9 mouse cellular contexts compared by ENCODE assay signal in the genomic region with DNA sequence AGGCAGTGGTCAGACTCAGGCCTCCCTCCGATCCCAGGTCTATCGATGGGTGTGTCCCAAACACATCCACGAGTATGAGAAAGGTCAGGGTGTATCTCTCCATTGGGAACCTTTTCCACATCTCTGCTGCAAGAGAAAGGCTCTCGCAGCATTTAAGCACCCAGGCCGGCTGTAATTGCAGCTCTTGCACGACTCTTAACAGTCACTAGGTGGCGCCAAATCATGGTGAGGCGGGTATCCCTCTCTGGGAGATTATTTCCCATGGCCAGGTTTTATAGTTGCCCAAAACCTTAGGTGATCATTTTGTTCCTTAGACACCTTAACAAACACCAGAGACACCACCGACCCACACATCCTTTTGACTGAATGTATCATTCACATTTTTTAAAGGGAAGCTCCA. TPM values are rescaled to one million over a fixed set of nuclear protein-coding genes. Genes with fewer than 3 reads are reported as not detected.
DNase-seq lines count a peak whose midpoint lies in the region; ATAC-seq and TF ChIP-seq lines count a peak whose summit lies in the region.
"Had no signal": no experiment of that assay in that cellular context is flagged by ENCODE, and none has a peak within 500 bp of the region (broad histone marks: within the 10 kb centered on the region; RNA-seq: fewer than 3 reads in every experiment).

No protein-coding gene starts in this region.

- no peaks in the 10 kb centered on the region for H3K36me3 ChIP-seq in heart, embryonic 10.5 days
- no peaks in the 10 kb centered on the region for H3K36me3 ChIP-seq in embryonic facial prominence, embryonic 14.5 days (ENCODE audit: control insufficient read depth, insufficient read depth, low read length)

- WGBS in heart, embryonic 10.5 days, result 9% methylated on average over 9 of the region's 9 CpGs
- WGBS in embryonic facial prominence, embryonic 14.5 days, result 14% methylated on average over 9 of the region's 9 CpGs

- ATAC-seq in embryonic facial prominence, embryonic 14.5 days (ENCODE audit: low read depth), result no peak

- H3K9ac ChIP-seq in embryonic facial prominence, embryonic 14.5 days (ENCODE audit: low read depth, low read length), result no peak overlapping the region

- TF ChIP-seq POLR2A in bone marrow macrophage, adult 2 months (IDR thresholded peaks at IDR 0.05; ENCODE audit: borderline replicate concordance, low read depth, low read length), result no peak

- no peaks in the 10 kb centered on the region for H3K9me3 ChIP-seq in heart, embryonic 10.5 days
- no peaks in the 10 kb centered on the region for H3K9me3 ChIP-seq in embryonic facial prominence, embryonic 14.5 days (ENCODE audit: control insufficient read depth, low read length)

- no peak overlapping the region for H3K4me3 ChIP-seq in heart, embryonic 10.5 days
- no peak overlapping the region for H3K4me3 ChIP-seq in bone marrow macrophage, adult 2 months (ENCODE audit: insufficient read depth, low read length)
- H3K4me3 ChIP-seq in embryonic facial prominence, embryonic 14.5 days (ENCODE audit: low read depth, low read length), result no peak overlapping the region

- peak; percentile 40; the same call in 1 of the 2 replicates for TF ChIP-seq CTCF in bone marrow macrophage, adult 2 months (IDR thresholded peaks at IDR 0.05; ENCODE audit: low read depth, low read length)

- DNase-seq in heart, adult 8-10 months (ENCODE audit: low spot score), result peak; percentile 21
- no peak for DNase-seq in heart, embryonic 10.5 days (ENCODE audit: low spot score)
- DNase-seq in A20 (ENCODE audit: low read depth, low spot score), result peak; percentile 36
- DNase-seq in embryonic facial prominence, embryonic 14.5 days (ENCODE audit: low spot score), result peak; percentile 61
- peak; percentile 26 to 65 for DNase-seq in kidney, postnatal 36 days
- peak; percentile 57 for DNase-seq in mesoderm, embryonic 11.5 days (ENCODE audit: low read depth, low spot score)
- no peak for DNase-seq in spleen, adult 18-20 months

- peaks cover 15% of the 10 kb centered on the region for H3K27me3 ChIP-seq in heart, embryonic 10.5 days (ENCODE audit: insufficient read depth, poor library complexity, severe bottlenecking)
- no peaks in the 10 kb centered on the region for H3K27me3 ChIP-seq in embryonic facial prominence, embryonic 14.5 days (replicated peaks; ENCODE audit: control insufficient read depth, insufficient read depth, low read length)

- no peak overlapping the region for H3K4me2 ChIP-seq in embryonic facial prominence, embryonic 14.5 days (ENCODE audit: low read depth, low read length)

- H3K27ac ChIP-seq in heart, embryonic 10.5 days, result no peak overlapping the region
- H3K27ac ChIP-seq in bone marrow macrophage, adult 2 months (ENCODE audit: insufficient read depth, low read depth, low read length), result no peak overlapping the region
- no peak overlapping the region for H3K27ac ChIP-seq in embryonic facial prominence, embryonic 14.5 days (replicated peaks; ENCODE audit: low read depth, low read length)

- peaks cover 11% of the 10 kb centered on the region for H3K4me1 ChIP-seq in heart, embryonic 10.5 days
- H3K4me1 ChIP-seq in bone marrow macrophage, adult 2 months (ENCODE audit: control insufficient read depth, insufficient read depth, low read length), result no peaks in the 10 kb centered on the region
- H3K4me1 ChIP-seq in embryonic facial prominence, embryonic 14.5 days (ENCODE audit: control insufficient read depth, insufficient read depth, low read length), result no peaks in the 10 kb centered on the region

RNA-seq across cellular contexts. Expression of gene Rbp3, which starts 5.5 kb away (rescaled TPM):
- total RNA-seq in heart, adult 8-10 months (2022), result not detected
- polyA plus RNA-seq in heart, embryonic 10.5 days (2016; fragmentation: Nextera tagmentation; extraction: Ambion mirVana), result 0.05 and 0.36 TPM in 2 replicates
- polyA plus RNA-seq in bone marrow macrophage, adult 2 months (2012; ENCODE audit: insufficient read depth, insufficient read length, missing spikeins), result not detected in 2 replicates
- not detected in 2 replicates for polyA plus RNA-seq in embryonic facial prominence, embryonic 14.5 days (2014; fragmentation: Nextera tagmentation; extraction: Ambion mirVana)

RNA-seq across cellular contexts. Expression of gene Gdf2, which starts 18.5 kb away (rescaled TPM):
- under 1 TPM; 0.11 to 0.24 (median 0.20) TPM for total RNA-seq in heart, adult 8-10 months (2022)
- 0.69 and 4.3 TPM in 2 replicates for polyA plus RNA-seq in heart, embryonic 10.5 days (2016; fragmentation: Nextera tagmentation; extraction: Ambion mirVana)
- not detected in 2 replicates for polyA plus RNA-seq in bone marrow macrophage, adult 2 months (2012; ENCODE audit: insufficient read depth, insufficient read length, missing spikeins)
- polyA plus RNA-seq in embryonic facial prominence, embryonic 14.5 days (2014; fragmentation: Nextera tagmentation; extraction: Ambion mirVana), result not detected in 2 replicates
- total RNA-seq: left cerebral cortex, postnatal 36 days had no signal

RNA-seq across cellular contexts. Expression of gene Zfp488, which starts 19.2 kb away (rescaled TPM):
- not detected for total RNA-seq in heart, adult 8-10 months (2022)
- 0.03 and 0.12 TPM in 2 replicates for polyA plus RNA-seq in heart, embryonic 10.5 days (2016; fragmentation: Nextera tagmentation; extraction: Ambion mirVana)
- not detected in 2 replicates for polyA plus RNA-seq in bone marrow macrophage, adult 2 months (2012; ENCODE audit: insufficient read depth, insufficient read length, missing spikeins)
- polyA plus RNA-seq in embryonic facial prominence, embryonic 14.5 days (2014; fragmentation: Nextera tagmentation; extraction: Ambion mirVana), result 0.13 and 0.14 TPM in 2 replicates

RNA-seq across cellular contexts. Expression of gene Gdf10, which starts 36.0 kb away (rescaled TPM):
- total RNA-seq in heart, adult 8-10 months (2022), result 1 to 10 TPM in 1 of 4 experiments, under 1 TPM in 3; 0.52 to 1.5 (median 0.78) TPM
- polyA plus RNA-seq in heart, embryonic 10.5 days (2016; fragmentation: Nextera tagmentation; extraction: Ambion mirVana), result 0.32 and 2.8 TPM in 2 replicates
- polyA plus RNA-seq in bone marrow macrophage, adult 2 months (2012; ENCODE audit: insufficient read depth, insufficient read length, missing spikeins), result not detected in 2 replicates
- polyA plus RNA-seq in embryonic facial prominence, embryonic 14.5 days (2014; fragmentation: Nextera tagmentation; extraction: Ambion mirVana), result 34.2 and 35.8 TPM in 2 replicates

RNA-seq across cellular contexts. Expression of gene Gm30083, which starts 55.6 kb away (rescaled TPM):
- total RNA-seq in heart, adult 8-10 months (2022), result not detected
- not detected in 2 replicates for polyA plus RNA-seq in heart, embryonic 10.5 days (2016; fragmentation: Nextera tagmentation; extraction: Ambion mirVana)
- not detected in 2 replicates for polyA plus RNA-seq in bone marrow macrophage, adult 2 months (2012; ENCODE audit: insufficient read depth, insufficient read length, missing spikeins)
- polyA plus RNA-seq in embryonic facial prominence, embryonic 14.5 days (2014; fragmentation: Nextera tagmentation; extraction: Ambion mirVana), result not detected in 2 replicates
- total RNA-seq: left cerebral cortex, postnatal 36 days had no signal

Comparison
In these comparisons a context has a peak if more than half of its experiments do, and no peak if none do; other contexts are left out.
1. DNase-seq: peak in heart, adult 8-10 months (single experiment), A20 (single experiment), embryonic facial prominence, embryonic 14.5 days (single experiment), kidney, postnatal 36 days (2 of 2) and mesoderm, embryonic 11.5 days (single experiment); none in heart, embryonic 10.5 days (single experiment) and spleen, adult 18-20 months (0 of 2).